Mouse (Mus musculus): ENCODE data around the gene Ptprm.

Gene Ptprm

GRCm38 (mm10) chr17:67241951-67242773 is 112.1 kb downstream of the Ptprm start:
- intact Hi-C loops (cut with DNase I): no loop called here

- intact Hi-C loops (cut with DNase I): no loop called here
Observed at GRCm38 (mm10) chr17:67238866-67239265, 115.4 kb downstream of the Ptprm start.

- intact Hi-C loops (cut with DNase I): no loop called here
Observed at GRCm38 (mm10) chr17:67237407-67237806, 116.8 kb downstream of the Ptprm start.

GRCm38 (mm10) chr17:67233063-67233462 is 121.2 kb downstream of the Ptprm start:
- intact Hi-C loops (cut with DNase I): no loop called here

- intact Hi-C loops (cut with DNase I): no loop called here
Observed at GRCm38 (mm10) chr17:67226991-67227390, 127.3 kb downstream of the Ptprm start.

- intact Hi-C loops (cut with DNase I): no loop called here
Observed at GRCm38 (mm10) chr17:67215326-67215725, 138.9 kb downstream of the Ptprm start.

- intact Hi-C loops (cut with DNase I): no loop called here
Observed at GRCm38 (mm10) chr17:67213711-67214110, 140.5 kb downstream of the Ptprm start.

- intact Hi-C loops (cut with DNase I): no loop called here
Observed at GRCm38 (mm10) chr17:67209676-67210344, 144.4 kb downstream of the Ptprm start.

GRCm38 (mm10) chr17:67208600-67208999 is 145.7 kb downstream of the Ptprm start:
- intact Hi-C loops (cut with DNase I): no loop called here

GRCm38 (mm10) chr17:67206984-67207383 is 147.3 kb downstream of the Ptprm start:
- intact Hi-C loops (cut with DNase I): no loop called here

- intact Hi-C loops (cut with DNase I): no loop called here
Observed at GRCm38 (mm10) chr17:67201151-67201550, 153.1 kb downstream of the Ptprm start.

GRCm38 (mm10) chr17:67193728-67194127 is 160.5 kb downstream of the Ptprm start:
- intact Hi-C loops (cut with DNase I): no loop called here

- intact Hi-C loops (cut with DNase I): no loop called here
Observed at GRCm38 (mm10) chr17:67188514-67188913, 165.7 kb downstream of the Ptprm start.

GRCm38 (mm10) chr17:67186879-67187278 is 167.4 kb downstream of the Ptprm start:
- intact Hi-C loops (cut with DNase I): no loop called here

GRCm38 (mm10) chr17:67185942-67186341 is 168.3 kb downstream of the Ptprm start:
- intact Hi-C loops (cut with DNase I): no loop called here

GRCm38 (mm10) chr17:67179446-67179845 is 174.8 kb downstream of the Ptprm start:
- intact Hi-C loops (cut with DNase I): no loop called here

- intact Hi-C loops (cut with DNase I): no loop called here
Observed at GRCm38 (mm10) chr17:67178686-67179265, 175.5 kb downstream of the Ptprm start.

- intact Hi-C loops (cut with DNase I): no loop called here
Observed at GRCm38 (mm10) chr17:67175836-67176235, 178.4 kb downstream of the Ptprm start.

GRCm38 (mm10) chr17:67171353-67171752 is 182.9 kb downstream of the Ptprm start:
- intact Hi-C loops (cut with DNase I): no loop called here

- intact Hi-C loops (cut with DNase I): no loop called here
Observed at GRCm38 (mm10) chr17:67170696-67171095, 183.6 kb downstream of the Ptprm start.

GRCm38 (mm10) chr17:67165876-67166275 is 188.4 kb downstream of the Ptprm start:
- intact Hi-C loops (cut with DNase I): no loop called here

- intact Hi-C loops (cut with DNase I): no loop called here
Observed at GRCm38 (mm10) chr17:67159611-67160010, 194.6 kb downstream of the Ptprm start.
